Mouse (Mus musculus): ENCODE measurements around the gene Mapk13. TPM values are rescaled to one million over a fixed set of nuclear protein-coding genes. Genes with fewer than 3 reads are reported as not detected.

Gene Mapk13
- polyA plus RNA-seq, 1 experiment from 2014 or later: 0.72 TPM

- Histone ChIP-seq H3K36me3 (ENCODE audit: poor library complexity, severe bottlenecking) (no peaks in the 10 kb centered on the region), H3K4me1 (no peaks in the 10 kb centered on the region), H3K27ac (no peak overlapping the region), H3K4me2 (no peak overlapping the region), H3K4me3 (no peak overlapping the region), H3K9ac (no peak overlapping the region), H3K27me3 (no peaks in the 10 kb centered on the region), H3K9me3 (replicated peaks) (no peaks in the 10 kb centered on the region)
- ATAC-seq: no peak
- WGBS: 96% methylated on average over 3 of the region's 3 CpGs
Measured at GRCm38 (mm10) chr17:28779735-28780134, 10.6 kb downstream of the Mapk13 start.

- Histone ChIP-seq H3K36me3 (ENCODE audit: poor library complexity, severe bottlenecking) (no peaks in the 10 kb centered on the region), H3K4me1 (no peaks in the 10 kb centered on the region), H3K27ac (no peak overlapping the region), H3K9me3 (replicated peaks) (no peaks in the 10 kb centered on the region), H3K27me3 (no peaks in the 10 kb centered on the region), H3K9ac (no peak overlapping the region), H3K4me3 (no peak overlapping the region), H3K4me2 (no peak overlapping the region)
- no peak for ATAC-seq
- 79% methylated on average over 3 of the region's 3 CpGs for WGBS
Measured at GRCm38 (mm10) chr17:28780836-28781235, 11.7 kb downstream of the Mapk13 start.

GRCm38 (mm10) chr17:28781290-28782045 is 12.4 kb downstream of the Mapk13 start:
- Histone ChIP-seq H3K36me3 (ENCODE audit: poor library complexity, severe bottlenecking) (no peaks in the 10 kb centered on the region), H3K9me3 (replicated peaks) (no peaks in the 10 kb centered on the region), H3K4me1 (no peaks in the 10 kb centered on the region), H3K4me3 (no peak overlapping the region), H3K27me3 (no peaks in the 10 kb centered on the region), H3K4me2 (no peak overlapping the region), H3K27ac (no peak overlapping the region), H3K9ac (no peak overlapping the region)
- no peak for ATAC-seq
- WGBS: 50% methylated on average over 9 of the region's 9 CpGs

GRCm38 (mm10) chr17:28785036-28785435 is 15.9 kb downstream of the Mapk13 start:
- Histone ChIP-seq H3K4me2 (no peak overlapping the region), H3K27ac (no peak overlapping the region), H3K4me1 (no peaks in the 10 kb centered on the region), H3K36me3 (ENCODE audit: poor library complexity, severe bottlenecking) (no peaks in the 10 kb centered on the region), H3K27me3 (0 out of 2 replicates have a peak, but pooled peaks cover 2% of the 10 kb centered on the region), H3K9me3 (replicated peaks) (no peaks in the 10 kb centered on the region), H3K4me3 (no peak overlapping the region), H3K9ac (no peak overlapping the region)
- no peak for ATAC-seq
- 91% methylated on average over 3 of the region's 3 CpGs for WGBS

- WGBS: 98% methylated on average over 12 of the region's 12 CpGs
- Histone ChIP-seq H3K9me3 (replicated peaks) (no peaks in the 10 kb centered on the region), H3K36me3 (ENCODE audit: poor library complexity, severe bottlenecking) (no peaks in the 10 kb centered on the region), H3K4me2 (no peak overlapping the region), H3K9ac (no peak overlapping the region), H3K4me1 (no peaks in the 10 kb centered on the region), H3K27ac (no peak overlapping the region), H3K4me3 (no peak overlapping the region), H3K27me3 (0 out of 2 replicates have a peak, but pooled peaks cover 2% of the 10 kb centered on the region)
- ATAC-seq: no peak
Measured at GRCm38 (mm10) chr17:28787507-28787906, 18.4 kb downstream of the Mapk13 start.

- Histone ChIP-seq H3K4me1 (peaks cover 16% of the 10 kb centered on the region), H3K4me2 (no peak overlapping the region)
- WGBS: 95% methylated on average over 4 of the region's 4 CpGs
Measured at GRCm38 (mm10) chr17:28797031-28797430, 27.9 kb downstream of the Mapk13 start.

GRCm38 (mm10) chr17:28799291-28800160 is 30.4 kb downstream of the Mapk13 start:
- peak overlapping the region; percentile 96 for H3K4me2 ChIP-seq
- 15% methylated on average over 14 of the region's 14 CpGs for WGBS
- peaks cover 32% of the 10 kb centered on the region for H3K4me1 ChIP-seq
- peak overlapping the region; percentile 76 for H3K4me3 ChIP-seq
- H3K36me3 ChIP-seq (ENCODE audit: poor library complexity, severe bottlenecking): no peaks in the 10 kb centered on the region
- ATAC-seq: no peak
- H3K27ac ChIP-seq: peak overlapping the region; percentile 99; the same call in 1 of the 2 replicates
- H3K9me3 ChIP-seq (replicated peaks): no peaks in the 10 kb centered on the region; the same call in 1 of the 2 replicates
- no peaks in the 10 kb centered on the region for H3K27me3 ChIP-seq
- H3K9ac ChIP-seq: peak overlapping the region; percentile 99

More at GRCm38 (mm10) chr17:28797031-28797430, 27.9 kb downstream of the Mapk13 start:
- Histone ChIP-seq H3K9me3 (replicated peaks) (no peaks in the 10 kb centered on the region; the same call in 1 of the 2 replicates), H3K36me3 (ENCODE audit: poor library complexity, severe bottlenecking) (no peaks in the 10 kb centered on the region), H3K27ac (no peak overlapping the region), H3K9ac (no peak overlapping the region), H3K4me3 (no peak overlapping the region), H3K27me3 (no peaks in the 10 kb centered on the region)
- no peak for ATAC-seq

- Histone ChIP-seq H3K27ac (peak overlapping the region; percentile 99), H3K9ac (peak overlapping the region; percentile 99), H3K4me3 (peak overlapping the region; percentile 76), H3K4me2 (peak overlapping the region; percentile 96), H3K36me3 (ENCODE audit: poor library complexity, severe bottlenecking) (no peaks in the 10 kb centered on the region), H3K4me1 (peaks cover 32% of the 10 kb centered on the region), H3K9me3 (replicated peaks) (no peaks in the 10 kb centered on the region; the same call in 1 of the 2 replicates), H3K27me3 (no peaks in the 10 kb centered on the region)
- ATAC-seq: peak; percentile 14
- 1% methylated on average over 15 of the region's 15 CpGs for WGBS
Measured at GRCm38 (mm10) chr17:28800281-28800670, 31.2 kb downstream of the Mapk13 start.

- H3K4me2 ChIP-seq: peak within 1 kb of the TSS; percentile 96
- peak within 1 kb of the TSS; percentile 99 for H3K27ac ChIP-seq
- WGBS: 0% methylated on average over 20 of the region's 99 CpGs
- no peaks in the 10 kb centered on the region for H3K27me3 ChIP-seq
- peaks cover 2% of the 10 kb centered on the region for H3K36me3 ChIP-seq (ENCODE audit: poor library complexity, severe bottlenecking)
- H3K4me3 ChIP-seq: peak within 1 kb of the TSS; percentile 76
- H3K9me3 ChIP-seq (replicated peaks): no peaks in the 10 kb centered on the region
- peaks cover 32% of the 10 kb centered on the region for H3K4me1 ChIP-seq
- H3K9ac ChIP-seq: peak within 1 kb of the TSS; percentile 99
- ATAC-seq: peak; percentile 77
Measured at GRCm38 (mm10) chr17:28800671-28801412, 31.7 kb downstream of the Mapk13 start, which contains the start of gene Brpf3. TSS of gene Brpf3 (plus strand) at chr17:28801090.

GRCm38 (mm10) chr17:28801474-28802005 is 32.4 kb downstream of the Mapk13 start:
- H3K9me3 ChIP-seq (replicated peaks): no peaks in the 10 kb centered on the region
- H3K9ac ChIP-seq: peak overlapping the region; percentile 99
- H3K27me3 ChIP-seq: no peaks in the 10 kb centered on the region
- H3K27ac ChIP-seq: peak overlapping the region; percentile 99
- ATAC-seq: peak; percentile 98
- peak overlapping the region; percentile 96 for H3K4me2 ChIP-seq
- peak overlapping the region; percentile 76 for H3K4me3 ChIP-seq
- H3K36me3 ChIP-seq (ENCODE audit: poor library complexity, severe bottlenecking): peaks cover 9% of the 10 kb centered on the region
- peaks cover 32% of the 10 kb centered on the region for H3K4me1 ChIP-seq
- WGBS: 0% methylated on average over 18 of the region's 42 CpGs

GRCm38 (mm10) chr17:28802006-28802481 is 32.9 kb downstream of the Mapk13 start:
- peaks cover 32% of the 10 kb centered on the region for H3K4me1 ChIP-seq
- H3K9me3 ChIP-seq (replicated peaks): no peaks in the 10 kb centered on the region
- H3K4me3 ChIP-seq: peak overlapping the region; percentile 76
- ATAC-seq: no peak; the same call in 1 of the 2 replicates
- H3K27me3 ChIP-seq: no peaks in the 10 kb centered on the region
- 1% methylated on average over 18 of the region's 18 CpGs for WGBS
- H3K27ac ChIP-seq: peak overlapping the region; percentile 48; the same call in 1 of the 2 replicates
- H3K36me3 ChIP-seq (ENCODE audit: poor library complexity, severe bottlenecking): peaks cover 14% of the 10 kb centered on the region
- peak overlapping the region; percentile 96 for H3K4me2 ChIP-seq
- peak overlapping the region; percentile 99 for H3K9ac ChIP-seq

All from forebrain, embryonic 13.5 days (tissue).